Mouse (Mus musculus) myocyte (in vitro differentiated cells): ENCODE measurements around the gene Efhd2.

Experiments
- CEBPB ChIP-seq: IDR thresholded peaks from 2 replicates; pipeline ENCODE4 v1.6.1; 2011; ENCODE audit warnings: mild to moderate bottlenecking, moderate library complexity; ENCODE audit not compliant: poor library complexity, insufficient read depth, severe bottlenecking
- POLR2A ChIP-seq: IDR thresholded peaks from one replicate; pipeline ENCODE4 v1.6.1; 2011; ENCODE audit warnings: low read depth, mild to moderate bottlenecking, control low read depth, moderate library complexity; ENCODE audit not compliant: insufficient read length
- POLR2AphosphoS2 ChIP-seq: IDR thresholded peaks from one replicate; pipeline ENCODE4 v1.6.1; 2011; ENCODE audit warnings: low read depth, control low read depth; ENCODE audit not compliant: insufficient read length

DNA sequence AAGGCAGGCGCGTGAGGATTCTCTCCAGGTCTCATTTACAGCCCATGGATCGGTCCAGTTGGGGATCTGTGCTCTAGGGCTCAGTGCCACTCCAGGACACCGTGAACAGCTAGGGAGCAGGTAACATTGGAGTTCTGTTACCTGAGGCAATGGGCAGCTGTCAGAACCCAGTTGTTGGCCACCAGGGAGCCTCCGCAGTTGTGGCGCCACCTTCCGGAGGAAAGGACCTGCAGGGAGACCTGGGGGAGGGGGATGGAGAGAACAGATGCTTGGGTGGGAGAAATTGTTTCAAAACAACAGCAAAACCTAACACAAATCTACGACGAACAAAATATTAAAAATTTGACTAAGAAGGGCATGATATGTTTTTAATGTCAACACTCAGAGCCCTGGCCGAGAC lies 52.6 kb downstream of the Efhd2 start:
- TF ChIP-seq CEBPB, result no peak
- TF ChIP-seq POLR2A, result no peak
- no peak for TF ChIP-seq POLR2AphosphoS2
